Comparison of ENCODE assay signal across 8 mouse cellular contexts in genomic region chr13:109116342-109117201, GRCm38 (mm10).
DNase-seq lines count a peak whose midpoint lies in the region; ATAC-seq lines count a peak whose summit lies in the region.

No protein-coding gene starts in this region.

- peak overlapping the region; percentile 38 for H3K4me3 ChIP-seq in lung, embryonic 15.5 days
- H3K4me3 ChIP-seq in kidney, embryonic 16.5 days (ENCODE audit: low read length): peak overlapping the region; percentile 51
- peak overlapping the region; percentile 44 for H3K4me3 ChIP-seq in liver, embryonic 11.5 days (ENCODE audit: low read depth, low read length)
- H3K4me3 ChIP-seq in neural tube, embryonic 14.5 days (ENCODE audit: low read depth, low read length): peak overlapping the region; percentile 55

- WGBS in lung, embryonic 15.5 days: under 1% methylated on average over 53 of the region's 63 CpGs
- WGBS in kidney, embryonic 16.5 days: under 1% methylated on average over 50 of the region's 63 CpGs
- 1% methylated on average over 60 of the region's 63 CpGs for WGBS in liver, embryonic 11.5 days
- under 1% methylated on average over 46 of the region's 63 CpGs for WGBS in neural tube, embryonic 14.5 days

- H3K27ac ChIP-seq in lung, embryonic 15.5 days: no peak overlapping the region
- no peak overlapping the region for H3K27ac ChIP-seq in kidney, embryonic 16.5 days (ENCODE audit: low read length)
- no peak overlapping the region for H3K27ac ChIP-seq in liver, embryonic 11.5 days (ENCODE audit: low read depth, low read length)
- H3K27ac ChIP-seq in neural tube, embryonic 14.5 days (ENCODE audit: low read depth, low read length): peak overlapping the region; percentile 65

- H3K36me3 ChIP-seq in lung, embryonic 15.5 days: no peaks in the 10 kb centered on the region
- no peaks in the 10 kb centered on the region for H3K36me3 ChIP-seq in kidney, embryonic 16.5 days (ENCODE audit: insufficient read depth, low read length)
- H3K36me3 ChIP-seq in liver, embryonic 11.5 days (ENCODE audit: control insufficient read depth, insufficient read depth, low read length): no peaks in the 10 kb centered on the region
- no peaks in the 10 kb centered on the region for H3K36me3 ChIP-seq in neural tube, embryonic 14.5 days (ENCODE audit: control insufficient read depth, insufficient read depth, low read length)

- peak; percentile 75 for ATAC-seq in lung, embryonic 15.5 days (ENCODE audit: borderline replicate concordance, extremely low read depth, low FRiP score, low TSS enrichment)
- peak; percentile 89 for ATAC-seq in kidney, embryonic 16.5 days (ENCODE audit: low FRiP score, low TSS enrichment)
- peak; percentile 49; the same call in 1 of the 2 replicates for ATAC-seq in liver, embryonic 11.5 days (replicated peaks; ENCODE audit: low FRiP score)
- ATAC-seq in neural tube, embryonic 14.5 days (ENCODE audit: low read depth): peak; percentile 89

- peaks cover 9% of the 10 kb centered on the region for H3K4me1 ChIP-seq in lung, embryonic 15.5 days
- peaks cover 14% of the 10 kb centered on the region for H3K4me1 ChIP-seq in kidney, embryonic 16.5 days (ENCODE audit: insufficient read depth, low read length)
- no peaks in the 10 kb centered on the region; the same call in 1 of the 2 replicates for H3K4me1 ChIP-seq in liver, embryonic 11.5 days (replicated peaks; ENCODE audit: control insufficient read depth, insufficient read depth, low read length)
- H3K4me1 ChIP-seq in neural tube, embryonic 14.5 days (ENCODE audit: control insufficient read depth, insufficient read depth, low read length): no peaks in the 10 kb centered on the region

- H3K9me3 ChIP-seq in lung, embryonic 15.5 days: no peaks in the 10 kb centered on the region
- H3K9me3 ChIP-seq in kidney, embryonic 16.5 days (ENCODE audit: low read length): no peaks in the 10 kb centered on the region
- H3K9me3 ChIP-seq in liver, embryonic 11.5 days (ENCODE audit: control insufficient read depth, low read length): no peaks in the 10 kb centered on the region
- H3K9me3 ChIP-seq in neural tube, embryonic 14.5 days (ENCODE audit: control insufficient read depth, low read length): no peaks in the 10 kb centered on the region

- H3K9ac ChIP-seq in lung, embryonic 15.5 days: no peak overlapping the region
- no peak overlapping the region for H3K9ac ChIP-seq in kidney, embryonic 16.5 days (replicated peaks; ENCODE audit: low read length)
- no peak overlapping the region for H3K9ac ChIP-seq in liver, embryonic 11.5 days (ENCODE audit: low read depth, low read length)
- H3K9ac ChIP-seq in neural tube, embryonic 14.5 days (replicated peaks; ENCODE audit: low read depth, low read length): peak overlapping the region; percentile 65

- no peak for DNase-seq in lung, postnatal 25 days (ENCODE audit: low spot score)
- DNase-seq in cerebellum, postnatal 25 days: peak; percentile 82 to 89
- peak; percentile 29 for DNase-seq in frontal cortex, postnatal 25 days (ENCODE audit: low spot score in 2 of 2)
- peak; percentile 70 for DNase-seq in liver, embryonic 11.5 days (ENCODE audit: low spot score)
- no peak for DNase-seq in urinary bladder, adult 18-20 months (ENCODE audit: low spot score in 2 of 2)

- peak overlapping the region; percentile 81 for H3K4me2 ChIP-seq in lung, embryonic 15.5 days
- peak overlapping the region; percentile 89 for H3K4me2 ChIP-seq in kidney, embryonic 16.5 days (replicated peaks; ENCODE audit: low read depth, low read length)
- peak overlapping the region; percentile 78 for H3K4me2 ChIP-seq in liver, embryonic 11.5 days
- H3K4me2 ChIP-seq in neural tube, embryonic 14.5 days (ENCODE audit: low read depth, low read length): peak overlapping the region; percentile 88

- peaks cover 27% of the 10 kb centered on the region for H3K27me3 ChIP-seq in lung, embryonic 15.5 days
- H3K27me3 ChIP-seq in kidney, embryonic 16.5 days (ENCODE audit: insufficient read depth, low read length): peaks cover 9% of the 10 kb centered on the region
- peaks cover 30% of the 10 kb centered on the region for H3K27me3 ChIP-seq in liver, embryonic 11.5 days (replicated peaks; ENCODE audit: control insufficient read depth, insufficient read depth, low read length)
- no peaks in the 10 kb centered on the region for H3K27me3 ChIP-seq in neural tube, embryonic 14.5 days (ENCODE audit: control insufficient read depth, insufficient read depth, low read length)

Comparison
In these comparisons a context has a peak if more than half of its experiments do, and no peak if none do; other contexts are left out.
1. DNase-seq: peak in cerebellum, postnatal 25 days (2 of 2), frontal cortex, postnatal 25 days (2 of 2) and liver, embryonic 11.5 days (single experiment); none in lung, postnatal 25 days (single experiment) and urinary bladder, adult 18-20 months (0 of 2).
2. Peak in every context shown above with its lines, with median percentiles within 50 percentile points of each other: ATAC-seq, H3K4me2 ChIP-seq and H3K4me3 ChIP-seq.